ENCODE assay signal across 23 mouse cellular contexts in the genomic region with DNA sequence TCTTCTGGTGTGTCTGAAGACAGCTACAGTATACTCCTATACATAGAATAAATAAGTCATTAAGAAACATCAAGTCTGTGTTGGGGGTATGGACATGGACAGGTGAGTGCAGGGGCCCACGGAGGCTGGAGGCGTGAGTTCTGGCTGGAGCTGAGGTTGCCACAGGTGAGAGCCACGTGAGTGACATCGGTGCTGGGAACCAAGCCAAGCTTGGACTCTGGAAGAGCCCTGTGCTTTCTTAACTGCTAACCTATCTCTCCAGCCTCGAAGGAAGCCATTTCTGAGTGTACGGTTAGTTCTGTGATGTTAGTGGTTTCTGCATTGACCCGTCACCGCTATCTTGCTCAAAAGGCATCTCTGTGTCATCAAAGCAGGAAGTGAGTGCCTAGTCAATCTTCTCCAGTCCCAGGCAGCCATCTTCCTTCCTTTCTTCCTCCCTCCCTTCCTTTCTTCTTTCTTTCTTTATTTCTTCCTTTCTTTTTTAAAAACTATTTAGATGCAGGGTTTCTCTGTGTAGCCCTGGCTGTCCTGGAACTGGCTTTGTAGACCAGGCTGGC. TPM values are rescaled to one million over a fixed set of nuclear protein-coding genes. Genes with fewer than 3 reads are reported as not detected.
DNase-seq lines count a peak whose midpoint lies in the region; ATAC-seq and TF ChIP-seq lines count a peak whose summit lies in the region.
"Had no signal": no experiment of that assay in that cellular context is flagged by ENCODE, and none has a peak within 500 bp of the region (broad histone marks: within the 10 kb centered on the region; RNA-seq: fewer than 3 reads in every experiment).

No protein-coding gene starts in this region.

- no peaks in the 10 kb centered on the region for H3K79me2 ChIP-seq in MEL (ENCODE audit: control insufficient read depth, insufficient read depth, low read length, poor library complexity)

- no peak overlapping the region for H3K9ac ChIP-seq in kidney, embryonic 16.5 days (replicated peaks; ENCODE audit: low read length)
- peak overlapping the region; percentile 52 for H3K9ac ChIP-seq in MEL (ENCODE audit: control insufficient read depth, low read depth, low read length, poor library complexity, severe bottlenecking)
- H3K9ac ChIP-seq in liver, embryonic 15.5 days: no peak overlapping the region
- H3K9ac ChIP-seq: forebrain, embryonic 15.5 days; hindbrain, embryonic 14.5 days; limb, embryonic 12.5 days; neural tube, embryonic 15.5 days had no signal

- intact Hi-C loops in gastrocnemius, postnatal 14 days (cut with DNase I; ENCODE audit: low total_unique reads): loop anchor here (2.0 kb wide), 1 partner anchor 36 kb away; no protein-coding TSS in a partner anchor

- TF ChIP-seq RAD21 in MEL (IDR thresholded peaks at IDR 0.05; ENCODE audit: low read depth, low read length): no peak

- no peak for ATAC-seq in kidney, embryonic 16.5 days (ENCODE audit: low FRiP score, low TSS enrichment)
- no peak for ATAC-seq in liver, embryonic 15.5 days (ENCODE audit: insufficient read depth)
- ATAC-seq: CD4-positive, CD25-positive, alpha-beta regulatory T cell, adult 4 months; forebrain, embryonic 15.5 days; intestine, embryonic 16.5 days had no signal

- peak; percentile 51 to 65 for DNase-seq in kidney, postnatal 25 days
- DNase-seq in 416B (ENCODE audit: low read depth) (peak; percentile 92), MEL (ENCODE audit: low read depth, low spot score) (peak; percentile 85)
- DNase-seq in layer of hippocampus, adult 18-20 months (ENCODE audit: low spot score in 2 of 2): no peak
- no peak for DNase-seq in gastrocnemius, postnatal 14 days
- DNase-seq: adrenal gland, adult 2 months; cerebellum, adult 11 months; heart, adult 18-20 months; kidney, postnatal 10 days; layer of hippocampus, adult 9-11 months; lung, postnatal 14 days; midbrain, embryonic 14.5 days; thymus, adult 18-20 months had no signal

- H3K9me3 ChIP-seq in kidney, embryonic 16.5 days (ENCODE audit: low read length): no peaks in the 10 kb centered on the region
- H3K9me3 ChIP-seq in MEL (replicated peaks; ENCODE audit: insufficient read depth, low read length): no peaks in the 10 kb centered on the region
- no peaks in the 10 kb centered on the region for H3K9me3 ChIP-seq in liver, embryonic 15.5 days (replicated peaks)
- H3K9me3 ChIP-seq: forebrain, embryonic 15.5 days; limb, embryonic 12.5 days; neural tube, embryonic 15.5 days had no signal

- H3K4me2 ChIP-seq in kidney, embryonic 16.5 days (replicated peaks; ENCODE audit: low read depth, low read length): no peak overlapping the region
- H3K4me2 ChIP-seq in liver, embryonic 15.5 days: no peak overlapping the region
- H3K4me2 ChIP-seq: forebrain, embryonic 15.5 days; hindbrain, embryonic 14.5 days; limb, embryonic 12.5 days; neural tube, embryonic 15.5 days had no signal

- TF ChIP-seq CTCF in MEL (IDR thresholded peaks at IDR 0.05 in 2 of 3, conservative IDR thresholded peaks at IDR 0.05 in 1 of 3; ENCODE audit: control insufficient read depth in 1 of 3, insufficient read depth in 1 of 3, low read depth in 2 of 3, low read length in 3 of 3, poor library complexity in 1 of 3, severe bottlenecking in 1 of 3): peak in 1 of 3 experiments; percentile 24; a peak in 1 of 6 replicates

- H3K4me3 ChIP-seq in kidney, embryonic 16.5 days (ENCODE audit: low read length): no peak overlapping the region
- H3K4me3 ChIP-seq in MEL (ENCODE audit: control insufficient read depth in 1 of 2, insufficient read depth in 1 of 2, low read depth in 2 of 2, low read length in 2 of 2): peak overlapping the region; percentile 9 to 10; a peak in 3 of 4 replicates
- no peak overlapping the region for H3K4me3 ChIP-seq in liver, embryonic 15.5 days (replicated peaks)
- H3K4me3 ChIP-seq: erythroblast, embryonic 14.5 days; forebrain, embryonic 15.5 days; limb, embryonic 12.5 days; myocyte; neural tube, embryonic 15.5 days had no signal

- H3K4me1 ChIP-seq in kidney, embryonic 16.5 days (ENCODE audit: insufficient read depth, low read length): peaks cover 43% of the 10 kb centered on the region
- H3K4me1 ChIP-seq in MEL (ENCODE audit: control insufficient read depth in 1 of 2, insufficient read depth in 2 of 2, low read length in 2 of 2): peaks cover 10 to 41% of the 10 kb centered on the region in 2 experiments
- peaks cover 91% of the 10 kb centered on the region for H3K4me1 ChIP-seq in liver, embryonic 15.5 days (replicated peaks)

- H3K27ac ChIP-seq in kidney, embryonic 16.5 days (ENCODE audit: low read length): no peak overlapping the region
- peak overlapping the region; percentile 80 for H3K27ac ChIP-seq in MEL (ENCODE audit: control insufficient read depth, low read depth, low read length)
- peak overlapping the region; percentile 65 for H3K27ac ChIP-seq in liver, embryonic 15.5 days (replicated peaks)
- H3K27ac ChIP-seq: forebrain, embryonic 15.5 days; hindbrain, embryonic 14.5 days; limb, embryonic 12.5 days; neural tube, embryonic 15.5 days had no signal

- WGBS in kidney, embryonic 16.5 days: 76% methylated on average over 8 of the region's 8 CpGs
- 35% methylated on average over 8 of the region's 8 CpGs for WGBS in liver, embryonic 15.5 days (ENCODE audit: insufficient replicate concordance)

- peak; percentile 34 to 61 for TF ChIP-seq EP300 in MEL (IDR thresholded peaks at IDR 0.05; ENCODE audit: low read depth in 1 of 2, low read length in 2 of 2)

- peak in 1 of 2 experiments; percentile 28; a peak in 1 of 4 replicates for TF ChIP-seq POLR2A in MEL (IDR thresholded peaks at IDR 0.05; ENCODE audit: control insufficient read depth in 1 of 2, insufficient read depth in 1 of 2, low read depth in 1 of 2, low read length in 2 of 2, poor library complexity in 1 of 2)

- H3K36me3 ChIP-seq in kidney, embryonic 16.5 days (ENCODE audit: insufficient read depth, low read length): no peaks in the 10 kb centered on the region
- peaks cover 0 to 26% of the 10 kb centered on the region in 2 experiments; a peak in 2 of 4 replicates for H3K36me3 ChIP-seq in MEL (ENCODE audit: control insufficient read depth in 1 of 2, insufficient read depth in 2 of 2, low read length in 2 of 2)
- no peaks in the 10 kb centered on the region for H3K36me3 ChIP-seq in liver, embryonic 15.5 days (replicated peaks)
- H3K36me3 ChIP-seq: forebrain, embryonic 15.5 days; limb, embryonic 12.5 days; neural tube, embryonic 15.5 days had no signal

- no peaks in the 10 kb centered on the region for H3K27me3 ChIP-seq in kidney, embryonic 16.5 days (ENCODE audit: insufficient read depth, low read length)
- no peaks in the 10 kb centered on the region for H3K27me3 ChIP-seq in MEL (ENCODE audit: control insufficient read depth in 1 of 2, insufficient read depth in 2 of 2, low read length in 2 of 2)
- H3K27me3 ChIP-seq in liver, embryonic 15.5 days: no peaks in the 10 kb centered on the region
- H3K27me3 ChIP-seq: forebrain, embryonic 15.5 days; limb, embryonic 12.5 days had no signal

TF ChIP-seq in MEL, 35 proteins besides CTCF, POLR2A, EP300 and RAD21:
- no peak for TF ChIP-seq JUND (IDR thresholded peaks at IDR 0.05; ENCODE audit: low read depth, low read length)
- TF ChIP-seq MXI1 (IDR thresholded peaks at IDR 0.05; ENCODE audit: low read depth, low read length): no peak; the same call in 1 of the 2 replicates
- TF ChIP-seq GATA1 (IDR thresholded peaks at IDR 0.05; ENCODE audit: low read depth, low read length): peak; percentile 64
- TF ChIP-seq MAX (IDR thresholded peaks at IDR 0.05; ENCODE audit: low read length): no peak
- TF ChIP-seq MYC (IDR thresholded peaks at IDR 0.05; ENCODE audit: low read depth, low read length): 0 out of 2 replicates have a peak, but pooled peaks have one; percentile 12
- 0 out of 2 replicates have a peak, but pooled peaks have one; percentile 9 for TF ChIP-seq USF1 (IDR thresholded peaks at IDR 0.05; ENCODE audit: low read depth, low read length)
- TF ChIP-seq ELF1 (IDR thresholded peaks at IDR 0.05; ENCODE audit: low read depth, low read length): peak; percentile 78
- peak; percentile 53 for TF ChIP-seq TBP (IDR thresholded peaks at IDR 0.05; ENCODE audit: low read depth, low read length)

RNA-seq across cellular contexts. Expression of gene Arhgap23, which starts 17.7 kb away (rescaled TPM):
- 6.0 and 6.2 TPM in 2 replicates for polyA plus RNA-seq in kidney, embryonic 16.5 days (2015; fragmentation: Nextera tagmentation; extraction: Ambion mirVana)
- total RNA-seq in MEL (2012; rRNA removed): 1.7 and 1.8 TPM in 2 replicates
- polyA plus RNA-seq in MEL (2012; ENCODE audit: insufficient read depth in 1 of 2, insufficient read length in 2 of 2, low read depth in 1 of 2, low replicate concordance in 2 of 2, missing spikeins in 1 of 2): 1 to 10 TPM in 1 of 2 experiments, not detected in 1; 7.5 TPM
- polyA plus RNA-seq in liver, embryonic 15.5 days (2015; fragmentation: Nextera tagmentation; extraction: Ambion mirVana): 6.6 and 9.4 TPM in 2 replicates
- 10 to 100 TPM; 79.8 to 88.1 TPM for total RNA-seq in layer of hippocampus, adult 18-20 months (2021)
- 10 to 100 TPM; 10.5 to 12.2 TPM for total RNA-seq in gastrocnemius, postnatal 14 days (2021)
- polyA plus RNA-seq: CD4-positive, CD25-positive, alpha-beta regulatory T cell, adult 4 months had no signal

Comparison
In these comparisons a context has a peak if more than half of its experiments do, and no peak if none do; other contexts are left out.
1. DNase-seq: peak in kidney, postnatal 25 days (2 of 2), 416B (single experiment) and MEL (single experiment); none in layer of hippocampus, adult 18-20 months (0 of 2) and gastrocnemius, postnatal 14 days (single experiment).
2. H3K4me3 ChIP-seq: peak in MEL (2 of 2); none in kidney, embryonic 16.5 days (single experiment) and liver, embryonic 15.5 days (single experiment).
3. RNA of gene Arhgap23, which starts 17.7 kb away (total RNA-seq): 79.8 to 88.1 TPM in layer of hippocampus, adult 18-20 months; 10.5 to 12.2 TPM in gastrocnemius, postnatal 14 days and 1.7 to 1.8 TPM in MEL; every median in the first group is over 4 times any median in the second.